Mouse (Mus musculus): Measurements from ENCODE around the gene Edc4.
"Not testable (repeated sequence)": the region's sequence is repeated elsewhere in the genome, so short reads cannot be mapped to it uniquely, and the experiment has no call there.

Edc4 gene

DNA sequence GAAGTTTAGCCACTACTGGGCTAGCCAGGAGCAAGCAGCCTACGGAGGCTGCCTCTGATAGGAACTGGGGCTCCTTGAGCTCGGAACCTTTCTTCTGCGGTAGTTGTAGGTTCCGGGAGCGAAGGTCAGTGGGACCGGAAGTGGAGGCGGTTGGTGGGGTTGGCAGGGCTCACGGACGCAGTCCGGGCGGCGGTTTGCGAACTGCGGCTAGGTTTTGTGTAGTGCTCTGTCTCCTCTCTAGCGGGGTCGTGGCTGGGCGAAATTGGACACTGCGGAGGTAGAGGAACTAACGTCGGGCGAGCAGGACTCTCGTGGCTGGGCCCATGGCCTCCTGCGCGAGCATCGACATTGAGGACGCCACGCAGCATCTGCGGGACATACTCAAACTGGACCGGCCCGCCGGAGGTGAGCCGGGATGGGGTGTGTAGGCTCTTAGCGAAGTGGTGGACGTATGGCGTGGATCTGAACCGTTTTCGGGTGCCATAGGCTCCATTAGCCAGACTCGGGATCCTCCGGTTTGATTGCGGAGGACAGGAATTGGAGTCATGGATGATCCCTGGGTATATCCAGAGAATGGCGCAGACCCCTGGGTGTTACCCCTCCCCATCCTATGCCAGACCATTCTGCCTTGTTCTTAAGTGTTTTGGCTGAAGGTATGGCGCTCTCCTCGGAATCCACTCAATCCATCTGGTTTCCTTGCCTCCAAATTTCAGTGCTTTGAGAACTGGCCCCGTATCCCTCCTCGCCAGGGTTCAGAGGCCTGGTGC, at the start of gene Edc4:
TSS of gene Edc4 (plus strand) at position 128 of the 767 bp plus-strand sequence.
- peak; percentile 90 to 95 for DNase-seq (ENCODE audit: low spot score in 2 of 2)

DNA sequence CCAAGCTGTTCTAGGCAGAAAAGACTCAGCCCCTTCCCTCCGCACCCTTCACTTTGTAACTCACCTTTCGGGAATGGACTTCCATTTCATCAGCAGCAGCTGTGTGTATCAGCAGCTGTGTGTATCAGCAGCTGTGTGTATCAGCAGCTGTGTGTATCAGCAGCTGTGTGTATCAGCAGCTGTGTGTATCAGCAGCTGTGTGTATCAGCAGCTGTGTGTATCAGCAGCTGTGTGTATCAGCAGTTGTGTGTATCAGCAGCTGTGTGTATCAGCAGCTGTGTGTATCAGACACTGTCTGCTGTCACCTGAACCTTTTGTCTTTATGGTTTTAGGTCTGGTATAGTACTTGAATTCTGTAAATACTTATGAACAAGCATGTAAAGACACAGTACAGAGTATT, 46.9 kb upstream of the Edc4 start:
- not testable (repeated sequence) for DNase-seq (ENCODE audit: low spot score in 2 of 2)

DNA sequence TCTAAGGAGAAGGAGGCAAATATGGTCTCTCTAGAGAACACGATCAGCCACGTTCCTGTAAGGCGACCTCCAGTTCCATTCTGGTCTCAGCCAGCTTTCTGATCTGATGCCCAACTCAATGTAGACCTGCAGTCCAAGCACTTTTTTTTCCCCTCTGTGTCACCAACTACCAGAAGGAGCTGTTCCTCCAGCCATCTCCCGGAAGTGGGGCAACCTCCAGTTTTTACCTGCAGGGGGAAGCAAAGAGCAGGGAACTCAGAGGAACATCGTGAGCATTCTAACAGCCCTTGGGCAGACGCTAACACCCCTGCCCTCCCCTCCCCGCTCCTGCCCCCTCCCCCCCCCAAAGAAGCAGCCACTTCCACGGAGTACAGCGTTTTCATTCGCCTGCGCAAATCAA, 45.4 kb upstream of the Edc4 start:
- peak; percentile 84 to 89 for DNase-seq (ENCODE audit: low spot score in 2 of 2)

DNA sequence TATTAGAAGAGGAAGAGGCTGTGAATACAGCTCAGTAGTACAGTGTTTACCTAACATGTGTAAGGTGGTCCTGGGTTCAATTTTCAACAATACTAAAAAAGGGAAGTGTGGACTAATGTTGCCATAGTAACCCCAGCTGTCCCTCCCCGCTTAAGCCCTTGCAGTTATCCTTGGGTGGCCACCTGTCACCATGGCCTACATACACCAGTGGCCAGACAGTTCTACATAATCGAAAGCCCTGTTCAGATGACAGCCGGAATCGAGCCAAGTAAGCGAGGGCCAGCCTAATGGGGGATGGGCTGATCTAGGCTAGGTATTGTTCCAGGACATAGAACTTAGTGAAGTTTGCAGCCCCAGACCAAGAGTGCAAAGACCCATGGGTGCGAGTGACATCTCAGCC, 43.7 kb upstream of the Edc4 start:
- no peak for DNase-seq (ENCODE audit: low spot score in 2 of 2)

DNA sequence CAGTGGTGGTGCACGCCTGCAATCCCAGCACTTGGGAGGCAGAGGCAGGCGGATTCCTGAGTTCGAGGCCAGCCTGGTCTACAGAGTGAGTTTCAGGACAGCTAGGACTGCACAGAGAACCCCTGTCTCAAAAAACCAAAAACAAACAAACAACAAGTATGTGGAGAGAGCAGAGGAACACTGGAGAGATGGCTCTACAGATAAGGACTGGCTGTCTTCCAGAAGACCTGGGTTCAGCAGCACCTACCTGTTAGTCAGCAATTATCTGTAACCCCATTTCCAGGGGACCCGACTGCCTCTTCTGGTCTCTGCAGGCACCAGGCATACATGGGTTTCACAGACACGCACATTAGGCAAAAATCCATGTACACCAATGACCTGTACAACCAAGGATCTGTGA, 41.5 kb upstream of the Edc4 start:
- DNase-seq (ENCODE audit: low spot score in 2 of 2), result no peak

DNA sequence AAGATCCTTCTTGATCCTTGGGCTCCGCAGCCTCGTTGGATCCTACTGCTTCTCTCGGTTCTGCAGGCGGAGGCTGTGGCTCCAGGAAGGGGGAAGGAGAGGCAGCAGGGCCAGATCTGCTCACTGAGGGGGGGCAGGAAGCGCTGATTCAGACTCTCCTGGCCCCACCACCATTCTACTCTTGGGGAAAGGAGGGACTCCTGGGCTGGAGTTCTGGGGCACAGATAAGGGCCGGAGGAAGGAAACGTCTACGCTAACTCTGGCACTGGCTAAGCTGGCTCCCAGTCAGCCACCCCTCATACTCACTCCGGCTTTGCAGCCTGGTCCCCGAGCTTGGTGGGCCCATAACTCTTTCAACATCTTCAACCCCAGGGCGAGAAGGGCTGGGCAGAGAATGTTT, 34.0 kb upstream of the Edc4 start:
- DNase-seq (ENCODE audit: low spot score in 2 of 2), result no peak

DNA sequence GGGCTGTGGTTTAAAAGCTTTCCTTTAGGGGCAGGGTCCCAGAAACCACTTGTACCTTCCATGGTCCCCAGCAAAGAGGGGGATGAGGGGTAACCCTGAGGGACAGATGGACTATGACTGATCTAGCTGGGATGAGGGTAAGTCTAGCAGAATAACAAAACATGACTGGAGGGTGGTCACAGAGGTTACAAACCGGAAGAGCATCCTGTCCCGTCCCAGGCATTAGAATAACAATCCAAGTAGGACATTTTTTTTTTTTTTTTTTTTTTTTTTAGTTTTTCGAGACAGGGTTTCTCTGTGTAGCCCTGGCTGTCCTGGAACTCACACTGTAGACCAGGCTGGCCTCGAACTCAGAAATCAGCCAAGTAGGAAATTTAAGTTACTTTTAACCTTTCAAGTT, 30.7 kb upstream of the Edc4 start:
- no peak for DNase-seq (ENCODE audit: low spot score in 2 of 2)

DNA sequence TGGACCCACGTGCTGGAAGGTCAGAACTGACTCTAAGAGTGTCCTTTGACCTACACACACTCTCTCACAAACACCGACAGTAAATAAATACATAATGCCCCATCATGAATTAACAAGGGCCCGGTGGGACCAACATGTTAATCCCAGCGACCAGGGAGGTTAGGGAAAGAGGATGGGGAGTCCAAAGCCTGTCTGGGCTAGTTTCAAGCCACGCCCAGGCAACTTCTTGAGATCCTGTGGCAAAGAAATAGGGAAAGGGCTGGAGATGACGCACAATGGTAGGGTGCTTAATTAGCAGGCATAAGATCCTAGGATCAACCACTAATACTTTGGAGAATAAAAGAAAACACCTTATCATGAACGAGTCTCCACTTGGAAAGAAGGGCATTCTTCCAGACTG, 30.1 kb upstream of the Edc4 start:
- DNase-seq (ENCODE audit: low spot score in 2 of 2), result no peak

DNA sequence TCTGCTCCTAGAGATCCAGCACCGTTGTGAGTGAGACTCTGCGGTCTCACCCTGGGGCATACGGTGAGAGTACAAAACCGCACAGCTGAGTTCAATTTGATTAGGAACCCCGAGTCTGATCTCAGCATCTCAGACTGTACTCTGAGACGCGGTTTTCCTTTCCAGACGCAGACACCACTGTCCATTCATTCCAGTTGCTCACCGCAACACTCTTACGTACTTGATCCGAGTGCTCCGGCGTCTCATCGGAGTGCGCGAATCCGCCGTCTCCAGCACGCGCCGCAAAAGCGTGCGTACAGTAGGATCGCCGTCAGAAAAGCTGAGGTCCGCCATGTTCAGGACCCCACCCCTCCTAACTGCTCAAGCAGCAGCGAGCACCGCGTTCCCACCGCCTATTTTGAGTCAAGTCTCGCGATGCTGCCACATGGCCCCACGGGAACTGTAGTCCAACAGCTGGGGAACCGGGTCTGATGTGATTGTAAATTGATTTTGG, 29.0 kb upstream of the Edc4 start:
- peak; percentile 84 to 93 for DNase-seq (ENCODE audit: low spot score in 2 of 2)

DNA sequence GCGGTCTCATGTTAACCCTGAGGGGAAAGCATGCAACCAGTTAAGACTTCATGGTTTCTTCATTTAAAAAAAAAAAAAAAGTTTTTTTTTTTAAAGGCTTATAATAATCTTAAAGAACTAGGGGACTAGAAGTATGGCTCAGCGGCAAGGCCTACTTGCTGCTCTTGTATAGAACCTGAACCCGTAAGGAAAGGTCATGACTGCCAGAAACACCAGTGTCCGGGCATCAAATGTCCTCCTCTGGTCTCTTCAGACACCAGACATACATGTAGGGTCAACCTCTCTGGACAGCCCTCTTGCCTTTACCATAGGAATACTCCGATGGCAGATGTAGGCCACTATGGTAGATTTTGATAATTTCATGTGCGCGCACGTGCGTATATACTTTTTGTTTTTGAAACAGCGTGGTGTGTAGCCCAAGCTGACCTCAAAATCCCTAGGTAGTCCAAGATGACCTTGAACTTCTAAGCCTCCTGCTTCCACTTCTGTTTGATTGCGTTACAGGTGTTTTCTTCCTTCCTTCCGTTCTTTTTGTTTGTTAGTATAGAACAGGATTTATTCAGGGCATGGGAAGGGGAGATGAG, 28.4 kb upstream of the Edc4 start:
- DNase-seq (ENCODE audit: low spot score in 2 of 2), result no peak

DNA sequence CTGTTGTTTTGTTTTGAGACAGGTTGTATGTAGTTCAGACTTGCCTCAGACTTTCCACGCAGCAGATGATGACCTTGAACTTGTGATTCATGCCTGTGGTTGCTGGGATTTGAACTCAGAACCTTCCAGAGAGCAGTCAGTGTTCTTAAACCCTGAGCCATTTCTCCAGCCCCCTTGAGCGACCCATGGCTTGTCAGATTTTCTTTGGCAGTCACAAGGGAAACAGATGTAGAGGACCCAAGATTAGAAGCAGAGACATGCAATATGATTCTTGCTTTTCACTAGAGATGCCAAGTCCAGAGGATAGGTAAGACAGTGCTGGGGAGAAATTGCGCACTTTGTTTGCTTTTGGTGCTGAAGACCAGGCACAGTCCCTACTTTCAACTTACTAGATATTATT, 27.5 kb upstream of the Edc4 start, which contains the start of gene Cenpt:
TSS of gene Cenpt (minus strand) at position 101 of the 400 bp plus-strand sequence.
- no peak for DNase-seq (ENCODE audit: low spot score in 2 of 2)

DNA sequence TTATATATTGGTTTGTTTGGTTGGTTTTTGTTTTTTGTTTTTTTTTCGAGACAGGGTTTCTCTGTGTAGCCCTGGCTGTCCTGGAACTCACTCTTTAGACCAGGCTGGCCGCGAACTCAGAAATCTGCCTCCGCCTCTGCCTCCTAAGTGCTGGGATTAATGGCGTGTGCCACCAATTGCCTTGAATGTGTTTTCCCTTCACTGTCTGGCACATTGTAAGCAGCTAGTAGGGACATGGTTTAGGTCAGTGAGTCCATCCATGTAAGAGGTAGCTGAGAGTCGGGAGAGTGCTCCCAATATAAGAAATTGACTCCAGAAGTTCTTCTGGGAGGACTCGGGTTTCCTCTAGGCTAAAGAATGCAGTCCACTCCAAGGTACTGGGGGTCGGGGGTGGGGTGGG, 26.4 kb upstream of the Edc4 start:
- peak in 1 of 2 experiments; percentile 29 for DNase-seq (ENCODE audit: low spot score in 2 of 2)

DNA sequence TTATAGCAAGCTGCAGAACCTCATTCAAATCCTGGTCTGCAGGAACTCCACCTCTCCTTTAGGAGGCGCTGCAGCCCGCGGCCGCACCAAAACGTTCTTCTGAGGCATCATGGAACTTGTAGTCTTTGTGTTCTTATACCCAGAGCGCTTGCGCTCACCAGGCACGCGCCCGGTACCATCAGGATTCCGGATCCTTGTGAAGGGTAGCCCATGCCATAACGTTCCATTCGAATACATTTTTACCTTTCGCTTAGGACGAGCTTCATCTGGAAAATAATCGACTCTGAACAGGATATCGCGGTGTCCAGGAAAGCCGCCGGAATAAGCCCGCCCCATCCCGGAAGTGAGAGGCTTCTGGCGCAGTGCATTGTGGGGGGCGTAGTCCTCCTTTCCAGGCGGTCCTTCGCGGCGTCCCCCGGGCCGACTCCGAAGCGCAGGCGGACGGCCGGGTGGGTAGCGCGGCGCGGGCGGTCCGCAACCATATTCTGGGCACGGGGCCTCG, 25.9 kb upstream of the Edc4 start, which contains the start of gene Thap11:
TSS of gene Thap11 (plus strand) at position 418 of the 502 bp plus-strand sequence.
- peak; percentile 96 to 98 for DNase-seq (ENCODE audit: low spot score in 2 of 2)

DNA sequence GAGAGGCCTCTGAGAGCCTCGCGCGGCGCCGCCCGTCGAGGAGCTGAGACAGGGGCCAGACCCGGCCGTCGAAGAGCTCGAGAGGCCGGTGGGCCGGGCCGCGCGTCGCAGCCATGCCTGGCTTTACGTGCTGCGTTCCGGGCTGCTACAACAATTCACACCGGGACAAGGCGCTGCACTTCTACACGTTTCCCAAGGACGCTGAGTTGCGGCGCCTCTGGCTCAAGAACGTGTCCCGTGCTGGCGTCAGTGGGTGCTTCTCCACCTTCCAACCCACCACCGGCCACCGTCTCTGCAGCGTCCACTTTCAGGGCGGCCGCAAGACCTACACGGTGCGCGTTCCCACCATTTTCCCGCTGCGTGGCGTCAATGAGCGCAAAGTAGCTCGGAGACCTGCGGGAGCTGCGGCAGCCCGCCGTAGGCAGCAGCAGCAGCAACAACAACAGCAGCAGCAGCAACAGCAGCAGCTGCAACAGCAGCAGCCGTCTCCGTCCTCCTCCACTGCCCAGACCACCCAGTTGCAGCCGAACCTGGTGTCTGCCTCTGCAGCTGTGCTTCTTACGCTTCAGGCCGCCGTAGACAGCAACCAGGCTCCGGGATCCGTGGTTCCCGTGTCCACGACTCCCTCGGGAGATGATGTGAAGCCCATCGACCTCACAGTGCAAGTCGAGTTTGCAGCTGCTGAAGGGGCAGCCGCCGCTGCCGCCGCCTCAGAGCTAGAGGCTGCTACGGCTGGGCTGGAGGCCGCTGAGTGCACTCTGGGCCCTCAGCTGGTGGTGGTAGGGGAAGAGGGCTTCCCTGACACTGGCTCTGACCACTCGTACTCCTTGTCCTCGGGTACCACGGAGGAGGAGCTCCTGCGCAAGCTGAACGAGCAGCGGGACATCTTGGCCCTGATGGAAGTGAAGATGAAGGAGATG, 25.2 kb upstream of the Edc4 start:
- peak; percentile 65 to 69 for DNase-seq (ENCODE audit: low spot score in 2 of 2)

DNA sequence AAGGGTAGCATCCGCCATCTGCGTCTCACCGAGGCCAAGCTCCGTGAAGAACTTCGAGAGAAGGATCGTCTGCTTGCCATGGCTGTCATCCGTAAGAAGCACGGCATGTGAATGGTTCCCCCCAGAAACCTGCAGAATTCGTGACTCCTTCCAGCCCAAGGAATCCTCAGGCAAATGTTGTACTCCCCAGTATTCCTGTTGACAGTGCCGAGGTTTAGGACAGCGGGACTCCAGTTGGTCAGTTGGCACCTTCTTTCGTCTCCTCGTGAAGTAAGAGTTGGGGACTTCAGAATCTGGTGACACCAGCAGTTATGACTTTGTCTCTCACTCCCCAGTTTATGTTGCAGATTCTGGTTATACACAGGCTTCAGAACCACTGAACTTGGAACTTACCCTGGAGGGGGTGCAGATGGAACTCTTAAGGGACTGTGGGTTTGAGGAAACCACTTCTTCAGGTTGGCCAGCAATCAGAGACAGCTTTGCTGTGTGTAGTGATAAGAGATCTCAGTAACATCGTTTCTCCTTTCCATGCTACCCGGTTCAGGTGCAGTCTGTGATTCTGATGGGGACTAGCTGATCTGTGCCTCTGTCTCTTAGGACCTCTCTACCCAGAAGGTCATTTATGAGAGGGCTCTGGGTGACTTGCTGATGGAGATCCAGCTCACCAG, 24.4 kb upstream of the Edc4 start:
- no peak for DNase-seq (ENCODE audit: low spot score in 2 of 2)

DNA sequence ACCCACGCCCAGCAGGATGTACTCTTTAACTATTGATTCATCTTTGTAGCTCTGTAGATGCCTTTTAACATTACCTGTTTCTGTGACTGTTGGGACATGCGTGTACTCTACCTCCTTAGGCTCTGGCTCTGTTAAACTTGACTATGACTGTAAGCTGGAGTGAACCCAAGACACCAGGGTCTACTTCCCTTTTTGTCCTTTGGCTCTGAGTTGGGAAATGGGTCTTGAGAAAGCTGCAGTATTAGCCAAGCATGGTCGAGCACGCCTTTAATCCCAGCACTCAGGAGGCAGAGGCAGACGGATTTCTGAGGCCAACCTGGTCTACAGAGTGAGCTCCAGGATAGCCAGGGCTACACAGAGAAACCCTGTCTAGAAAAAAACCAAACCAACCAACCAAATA, 22.2 kb upstream of the Edc4 start:
- DNase-seq (ENCODE audit: low spot score in 2 of 2), result no peak

DNA sequence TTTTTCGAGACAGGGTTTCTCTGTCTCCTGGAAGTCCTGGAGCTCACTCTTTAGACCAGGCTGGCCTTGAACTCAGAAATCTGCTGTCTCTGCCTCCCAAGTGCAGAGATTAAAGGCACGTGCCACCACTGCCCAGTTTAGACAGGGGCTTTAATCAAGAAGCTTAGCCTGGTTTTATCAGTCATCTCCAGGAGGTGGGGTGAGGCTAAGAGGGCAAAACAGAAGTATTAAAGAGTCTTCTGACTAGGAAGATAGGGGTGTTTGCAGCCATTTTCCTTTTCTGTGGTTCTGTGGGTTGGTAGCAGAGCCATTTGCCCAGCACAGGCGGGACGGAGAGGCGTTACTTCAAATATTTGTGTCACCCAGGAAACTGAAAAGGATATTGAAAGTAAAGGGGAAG, 21.4 kb upstream of the Edc4 start:
- DNase-seq (ENCODE audit: low spot score in 2 of 2), result peak; percentile 22 to 42

DNA sequence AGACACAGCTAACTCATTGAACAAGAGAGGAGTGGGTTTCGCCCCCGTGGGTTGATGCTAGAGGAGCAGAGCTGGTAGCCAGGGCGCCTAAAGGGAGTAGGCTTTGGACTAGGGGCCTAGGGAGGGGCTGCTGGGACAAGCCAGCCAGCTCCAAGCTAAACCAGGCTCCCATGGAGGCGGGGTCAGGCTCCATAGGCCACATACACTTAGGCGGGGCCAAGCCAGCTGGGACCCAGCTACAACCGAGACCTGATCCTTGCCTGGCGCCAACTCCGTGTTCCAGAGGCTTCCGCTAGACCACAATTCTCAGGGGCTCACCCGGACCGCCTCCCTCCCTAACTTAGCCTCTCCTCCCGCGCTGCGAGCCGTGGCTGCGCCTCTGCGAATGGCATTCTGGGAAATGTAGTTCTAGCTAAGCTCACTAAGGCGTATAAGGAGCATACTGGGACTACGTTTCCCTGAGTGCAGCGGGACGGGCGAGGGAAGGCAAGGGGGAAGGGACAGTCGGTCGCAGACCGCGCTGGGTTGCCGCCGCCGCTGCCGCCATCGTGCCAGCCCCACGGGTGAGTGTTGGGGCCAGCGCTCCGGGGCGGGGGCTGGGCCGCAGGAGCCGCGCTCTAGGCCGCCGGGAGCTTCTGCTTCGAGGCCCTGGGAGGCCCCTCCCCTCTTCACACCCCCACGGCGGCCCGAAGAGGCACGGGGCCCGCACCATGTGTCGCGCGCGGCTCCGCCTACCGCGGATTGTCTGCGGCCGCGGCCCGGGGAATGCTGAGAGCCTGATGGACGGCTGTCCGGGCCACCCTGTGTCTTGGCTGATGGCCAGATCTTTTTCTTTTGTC, 20.3 kb upstream of the Edc4 start, which contains the start of gene Nutf2:
TSS of gene Nutf2 (plus strand) at position 438 of the 839 bp plus-strand sequence.
- DNase-seq (ENCODE audit: low spot score in 2 of 2), result peak; percentile 87 to 90

DNA sequence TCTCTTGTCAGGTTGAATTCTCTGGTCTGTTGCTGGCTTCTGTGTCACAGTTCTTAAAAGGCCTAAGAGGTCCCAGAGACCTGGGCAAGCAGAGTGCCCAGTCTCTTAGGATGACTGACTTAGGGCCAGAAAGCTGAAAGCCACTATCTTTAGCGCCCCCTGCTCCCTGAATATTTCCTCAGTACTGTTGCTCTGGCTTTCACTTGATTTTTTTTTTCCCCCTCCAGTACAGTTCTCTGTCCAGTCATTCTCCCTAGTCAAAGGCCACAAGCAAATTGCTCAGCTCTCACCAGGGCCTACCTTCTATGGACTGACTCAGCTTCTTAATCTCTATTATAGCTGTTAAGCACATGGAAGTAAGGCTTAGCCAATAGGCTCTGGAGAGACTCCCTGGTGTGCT, 18.7 kb upstream of the Edc4 start:
- peak; percentile 35 to 53 for DNase-seq (ENCODE audit: low spot score in 2 of 2)

DNA sequence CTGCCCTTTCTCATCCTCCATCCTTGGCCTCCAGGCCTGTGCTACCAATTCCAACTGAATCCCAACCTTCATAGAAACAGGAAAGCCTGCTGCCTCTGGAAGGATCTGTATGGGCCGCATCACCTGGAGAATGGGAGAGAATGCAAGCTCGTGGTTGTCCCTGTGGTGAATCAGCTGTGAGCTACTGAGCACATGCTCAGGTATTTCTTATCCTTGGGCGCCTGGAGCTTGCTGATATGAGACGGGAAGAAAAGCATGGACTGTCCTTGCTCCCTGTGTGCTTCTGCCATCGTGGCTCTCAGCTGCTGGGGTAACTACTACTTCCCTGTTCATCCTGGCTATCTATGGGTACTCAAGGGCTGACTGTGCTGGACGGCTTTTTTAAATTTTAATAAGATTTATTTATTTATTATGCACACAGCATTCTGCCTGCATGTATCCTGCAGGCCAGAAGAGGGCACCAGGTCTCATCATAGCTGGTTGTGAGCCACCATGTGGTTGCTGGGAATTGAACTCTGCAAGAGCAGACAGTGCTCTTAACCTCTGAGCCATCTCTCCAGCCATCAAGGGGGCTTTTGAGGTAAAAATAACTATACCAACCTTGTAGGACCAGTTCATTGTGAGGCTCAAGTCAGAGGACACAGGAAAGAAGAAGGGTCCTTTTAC, 14.2 kb upstream of the Edc4 start:
- DNase-seq (ENCODE audit: low spot score in 2 of 2), result peak in 1 of 2 experiments; percentile 38

Measured in spleen, postnatal 10 days (tissue).